Mouse (Mus musculus) stomach, postnatal 0 days (tissue): ENCODE results near the gene Papss1.

Experiments
- CTCF ChIP-seq: IDR thresholded peaks from 2 replicates; pipeline ENCODE4 v1.5.1; 2016; ENCODE audit warnings: antibody characterized with exemption, low read depth, mild to moderate bottlenecking, moderate library complexity
- EP300 ChIP-seq: optimal IDR thresholded peaks from 2 replicates; pipeline ENCODE3; 2016; ENCODE audit warnings: antibody characterized with exemption

DNA sequence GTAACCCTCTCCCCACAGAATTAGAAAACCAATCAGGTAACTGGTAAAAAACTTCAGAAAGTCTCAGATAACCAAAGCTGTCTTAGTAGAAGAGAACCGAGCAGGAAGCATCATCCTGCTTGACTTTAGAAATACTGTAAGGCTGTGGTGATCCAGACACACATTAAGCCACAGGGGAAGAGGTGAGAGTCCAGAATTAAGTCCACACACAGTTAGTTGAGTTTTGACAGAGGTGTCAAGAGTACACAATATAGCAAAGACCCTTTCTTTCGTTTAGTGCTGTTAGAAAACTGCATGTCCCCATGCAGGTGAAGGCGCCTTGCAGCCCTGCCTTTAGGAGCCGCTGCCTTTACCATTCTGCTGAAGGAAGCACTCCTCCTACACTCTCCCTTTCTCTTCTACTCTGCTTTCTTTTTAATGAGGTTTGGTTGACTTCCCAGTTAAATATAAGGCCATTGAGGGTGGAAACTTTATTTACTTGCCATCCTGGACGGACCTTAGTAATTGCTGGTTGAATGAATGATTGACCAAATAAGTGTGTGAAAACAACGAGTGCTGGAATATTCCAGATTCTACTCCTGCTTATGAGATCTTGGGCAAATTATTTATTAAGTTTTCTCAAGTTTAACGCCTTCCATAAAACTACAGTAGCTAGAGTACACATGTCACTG is 14.0 kb downstream of the Papss1 start:
- TF ChIP-seq CTCF (no peak), EP300 (no peak)
